Mouse (Mus musculus) cerebellum, adult 2 months (tissue): ENCODE results near the gene Lingo3. TPM values are rescaled to one million over a fixed set of nuclear protein-coding genes. Genes with fewer than 3 reads are reported as not detected.

Experiments used
- DNase-seq, 2 experiments: peaks; one replicate each; pipeline ENCODE4 v3.0.0; 2021
- H3K27ac ChIP-seq: fragments of 200-500 bp; 2 replicates; pipeline ENCODE4 v1.5.1; 2012; ENCODE audit warnings: low read length, control low read depth, inconsistent platforms; ENCODE audit not compliant: insufficient read depth
- H3K27me3 ChIP-seq: fragments of 200-500 bp; 2 replicates; pipeline ENCODE4 v1.6.1; 2012; ENCODE audit warnings: inconsistent platforms, mild to moderate bottlenecking, low read length, moderate library complexity; ENCODE audit not compliant: control insufficient read depth, insufficient read depth
- H3K4me1 ChIP-seq: fragments of 200-500 bp; 2 replicates; pipeline ENCODE4 v1.6.1; 2011; ENCODE audit warnings: low read length; ENCODE audit not compliant: control insufficient read depth, insufficient read depth
- H3K4me3 ChIP-seq: fragments of 200-500 bp; replicated peaks from 2 replicates; pipeline ENCODE3; 2011; ENCODE audit warnings: mild to moderate bottlenecking, low read depth, low read length, control low read depth; ENCODE audit not compliant: insufficient read depth
- CTCF ChIP-seq: fragments of 200-500 bp; IDR thresholded peaks from 2 replicates; pipeline ENCODE4 v1.5.1; 2011; ENCODE audit warnings: low read depth, mild to moderate bottlenecking, control low read depth, low read length, moderate library complexity, borderline replicate concordance; ENCODE audit not compliant: insufficient read depth
- POLR2A ChIP-seq: fragments of 200-500 bp; IDR thresholded peaks from 2 replicates; pipeline ENCODE4 v1.6.1; 2011; ENCODE audit warnings: low read length, control low read depth, borderline replicate concordance; ENCODE audit not compliant: insufficient read depth
- WGBS: fragments of 180-500 bp; shearing (Covaris S2); methylation state at CpG from one replicate; pipeline ENCODE4 v1.1.7; 2018; 5-methylcytosine and 5-hydroxymethylcytosine counted together
- polyA plus RNA-seq: library from polyadenylated mRNA; depleted of rRNA; stranded (reverse); fragments of >200 nt; gene quantifications from 2 replicates; pipeline ENCODE4 v1.2.3, GENCODE M21; 2012

The Lingo3 gene
- polyA plus RNA-seq, 1 experiment, result 54.4 TPM

GRCm38 (mm10) chr10:80871581-80871980, 27.7 kb upstream of the Lingo3 start, which contains the start of gene Tmprss9:
Gene Tmprss9, plus strand, starts transcription at chr10:80871848.
- H3K4me3 ChIP-seq, result no peak within 1 kb of the TSS
- TF ChIP-seq POLR2A (no peak), CTCF (no peak)
- H3K27me3 ChIP-seq, result no peaks in the 10 kb centered on the region
- 33% methylated on average over 9 of the region's 9 CpGs for WGBS
- no peaks in the 10 kb centered on the region for H3K4me1 ChIP-seq
- DNase-seq, result no peak
- no peak within 1 kb of the TSS for H3K27ac ChIP-seq

GRCm38 (mm10) chr10:80870993-80871392, 27.2 kb upstream of the Lingo3 start:
- no peak overlapping the region for H3K4me3 ChIP-seq
- H3K27ac ChIP-seq, result no peak overlapping the region
- H3K4me1 ChIP-seq, result no peaks in the 10 kb centered on the region
- 68% methylated on average over 5 of the region's 6 CpGs for WGBS
- DNase-seq, result no peak
- TF ChIP-seq POLR2A (no peak), CTCF (no peak)
- H3K27me3 ChIP-seq, result no peaks in the 10 kb centered on the region

GRCm38 (mm10) chr10:80864446-80864845, 20.6 kb upstream of the Lingo3 start:
- Histone ChIP-seq H3K4me3 (no peak overlapping the region), H3K4me1 (peaks cover 27% of the 10 kb centered on the region), H3K27me3 (no peaks in the 10 kb centered on the region), H3K27ac (peak overlapping the region; percentile 86)
- 7% methylated on average over 16 of the region's 16 CpGs for WGBS
- TF ChIP-seq CTCF (no peak), POLR2A (0 out of 2 replicates have a peak, but pooled peaks have one; percentile 14)
- DNase-seq, result peak; percentile 86 to 90

- no peak overlapping the region for H3K27ac ChIP-seq
- no peak overlapping the region for H3K4me3 ChIP-seq
- no peaks in the 10 kb centered on the region for H3K27me3 ChIP-seq
- no peak for DNase-seq
- H3K4me1 ChIP-seq, result peaks cover 39% of the 10 kb centered on the region
- WGBS, result 97% methylated on average over 5 of the region's 5 CpGs
- TF ChIP-seq POLR2A (no peak), CTCF (no peak)
Observed at GRCm38 (mm10) chr10:80862305-80862704, 18.5 kb upstream of the Lingo3 start.

- Histone ChIP-seq H3K27me3 (no peaks in the 10 kb centered on the region), H3K4me3 (no peak overlapping the region), H3K4me1 (peaks cover 29% of the 10 kb centered on the region), H3K27ac (no peak overlapping the region)
- no peak for DNase-seq
- TF ChIP-seq CTCF, result no peak
- TF ChIP-seq POLR2A, result no peak
- WGBS, result 72% methylated on average over 7 of the region's 7 CpGs
Observed at GRCm38 (mm10) chr10:80858350-80858935, 14.6 kb upstream of the Lingo3 start.

GRCm38 (mm10) chr10:80857848-80858247, 14.0 kb upstream of the Lingo3 start:
- Histone ChIP-seq H3K4me3 (no peak overlapping the region), H3K27me3 (no peaks in the 10 kb centered on the region), H3K27ac (peak overlapping the region; percentile 53), H3K4me1 (peaks cover 27% of the 10 kb centered on the region)
- TF ChIP-seq CTCF (no peak), POLR2A (no peak)
- 42% methylated on average over 3 of the region's 3 CpGs for WGBS
- DNase-seq, result no peak

GRCm38 (mm10) chr10:80857386-80857785, 13.5 kb upstream of the Lingo3 start:
- 43% methylated on average over 8 of the region's 8 CpGs for WGBS
- H3K4me1 ChIP-seq, result peaks cover 27% of the 10 kb centered on the region
- H3K27ac ChIP-seq, result peak overlapping the region; percentile 35; the same call in 1 of the 2 replicates
- H3K4me3 ChIP-seq, result no peak overlapping the region
- no peak for DNase-seq
- H3K27me3 ChIP-seq, result no peaks in the 10 kb centered on the region
- no peak for TF ChIP-seq POLR2A
- no peak for TF ChIP-seq CTCF

- Histone ChIP-seq H3K4me1 (peaks cover 27% of the 10 kb centered on the region), H3K27ac (peak overlapping the region; percentile 35; the same call in 1 of the 2 replicates), H3K27me3 (no peaks in the 10 kb centered on the region), H3K4me3 (peak overlapping the region; percentile 1)
- WGBS, result 74% methylated on average over 5 of the region's 5 CpGs
- TF ChIP-seq POLR2A (no peak), CTCF (no peak)
- DNase-seq, result no peak
Observed at GRCm38 (mm10) chr10:80856908-80857307, 13.1 kb upstream of the Lingo3 start.
